Mouse (Mus musculus): ENCODE measurements at regions not wholly inside any gene's neighbourhood (a gene's known extent, or its start where the extent isn't known, plus 50 kb on each side); places are given as distances from the start of the nearest gene placed in this dataset.

- no peak for DNase-seq (ENCODE audit: low spot score in 2 of 2)
Measured at GRCm38 (mm10) chr7:144994229-144994628, 54.5 kb upstream of the Ccnd1 start.

DNA sequence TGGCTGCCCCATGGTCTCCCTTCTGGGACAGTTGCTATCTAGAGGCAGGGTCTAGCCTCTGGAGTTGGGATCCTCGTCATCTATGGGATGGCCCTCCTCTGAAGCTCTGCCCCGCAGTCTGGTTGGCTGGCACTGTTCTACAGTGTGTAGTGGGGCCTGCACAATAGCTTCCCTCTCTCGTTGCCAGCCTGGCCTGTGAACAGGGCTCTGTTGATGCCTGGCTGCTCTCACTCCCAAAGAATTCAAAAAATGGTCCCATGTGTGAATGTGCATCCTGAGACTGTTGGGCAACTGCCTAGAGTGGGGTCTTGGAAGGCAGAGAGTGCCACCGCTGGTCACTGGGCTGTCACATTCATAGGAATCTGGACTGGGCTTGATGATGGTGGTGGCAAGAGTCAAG lies 53.8 kb upstream of the Ccnd1 start:
- no peak for DNase-seq (ENCODE audit: low spot score in 2 of 2)

DNA sequence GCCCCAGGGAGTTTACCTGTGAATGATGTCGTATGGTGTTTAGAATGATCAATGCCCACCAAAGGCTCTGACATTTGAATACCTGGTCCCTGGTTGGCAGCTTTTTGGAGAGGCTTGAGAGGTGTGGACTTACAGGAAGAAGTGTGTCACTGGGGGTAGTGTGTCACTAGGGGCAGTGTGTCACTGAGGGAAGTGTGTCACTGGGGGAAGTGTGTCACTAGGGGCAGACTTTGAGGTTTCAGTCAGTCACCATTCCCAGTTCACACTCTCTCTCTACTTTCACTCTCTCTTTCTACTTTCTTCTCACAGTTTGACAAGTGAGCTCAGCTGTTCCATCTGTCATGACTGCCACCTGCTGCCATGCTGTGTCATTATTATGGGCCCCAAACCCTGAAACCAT lies 52.0 kb upstream of the Ccnd1 start:
- no peak for DNase-seq (ENCODE audit: low spot score in 2 of 2)
